Mouse (Mus musculus): ENCODE measurements around the gene Nhp2. TPM values are rescaled to one million over a fixed set of nuclear protein-coding genes. Genes with fewer than 3 reads are reported as not detected.

Nhp2 gene
- total and polyA plus RNA-seq, 2 experiments from 2014 or later: 60.3 to 88.4 TPM

DNA sequence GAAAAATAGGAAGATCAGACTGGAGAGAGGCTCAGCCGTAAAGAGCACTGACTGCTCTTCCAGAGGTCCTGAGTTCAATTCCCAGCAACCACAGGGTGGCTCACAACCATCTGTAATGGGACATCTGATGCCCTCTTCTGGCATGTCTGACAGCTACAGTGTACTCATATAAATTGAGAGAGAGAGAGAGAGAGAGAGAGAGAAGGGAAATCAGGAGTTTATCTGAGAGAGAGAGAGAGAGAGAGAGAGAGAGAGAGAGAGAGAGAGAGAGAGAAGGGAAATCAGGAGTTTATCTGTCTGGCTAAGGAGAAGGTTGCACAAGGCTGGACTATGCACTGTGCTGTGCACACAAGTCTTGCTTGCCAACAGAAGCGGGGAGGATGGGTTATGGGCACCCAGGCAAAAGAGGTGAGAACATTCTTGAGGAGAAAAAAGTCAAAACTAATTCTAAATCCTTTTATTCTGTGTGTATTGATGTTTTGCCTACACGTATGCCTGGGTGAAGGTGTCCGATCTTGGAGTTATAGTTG, 33.4 kb downstream of the Nhp2 start:
- Histone ChIP-seq H3K27ac (ENCODE audit: low read depth, low read length) (no peak overlapping the region), H3K4me3 (ENCODE audit: low read depth, low read length) (no peak overlapping the region), H3K36me3 (ENCODE audit: insufficient read depth, low read length) (no peaks in the 10 kb centered on the region), H3K27me3 (ENCODE audit: insufficient read depth, low read length) (no peaks in the 10 kb centered on the region; the same call in 1 of the 2 replicates), H3K9ac (replicated peaks; ENCODE audit: low read length, poor library complexity, severe bottlenecking) (no peak overlapping the region), H3K4me2 (ENCODE audit: low read depth, low read length, poor library complexity, severe bottlenecking) (no peak overlapping the region), H3K9me3 (ENCODE audit: low read length) (no peaks in the 10 kb centered on the region), H3K4me1 (ENCODE audit: insufficient read depth, low read length) (peaks cover 6% of the 10 kb centered on the region; the same call in 1 of the 2 replicates)
- TF ChIP-seq CTCF (IDR thresholded peaks at IDR 0.05): peak; percentile 16; the same call in 1 of the 2 replicates
- DNase-seq (ENCODE audit: low spot score): no peak
- no peak for ATAC-seq (ENCODE audit: low FRiP score)
- 92% methylated on average over 4 of the region's 4 CpGs for WGBS

- peaks cover 6% of the 10 kb centered on the region; the same call in 1 of the 2 replicates for H3K4me1 ChIP-seq (ENCODE audit: insufficient read depth, low read length)
- H3K4me3 ChIP-seq (ENCODE audit: low read depth, low read length): no peak overlapping the region
- WGBS: 90% methylated on average over 6 of the region's 6 CpGs
- TF ChIP-seq CTCF (IDR thresholded peaks at IDR 0.05): no peak
- no peak overlapping the region for H3K4me2 ChIP-seq (ENCODE audit: low read depth, low read length, poor library complexity, severe bottlenecking)
- H3K27ac ChIP-seq (ENCODE audit: low read depth, low read length): no peak overlapping the region
- H3K9me3 ChIP-seq (ENCODE audit: low read length): no peaks in the 10 kb centered on the region
- H3K9ac ChIP-seq (replicated peaks; ENCODE audit: low read length, poor library complexity, severe bottlenecking): no peak overlapping the region
- H3K27me3 ChIP-seq (ENCODE audit: insufficient read depth, low read length): no peaks in the 10 kb centered on the region; the same call in 1 of the 2 replicates
- DNase-seq (ENCODE audit: low spot score): no peak
- ATAC-seq (ENCODE audit: low FRiP score): no peak
- no peaks in the 10 kb centered on the region for H3K36me3 ChIP-seq (ENCODE audit: insufficient read depth, low read length)
Measured at GRCm38 (mm10) chr11:51653736-51654135, 34.2 kb downstream of the Nhp2 start.

- Histone ChIP-seq H3K4me3 (ENCODE audit: low read depth, low read length) (no peak overlapping the region), H3K9me3 (ENCODE audit: low read length) (no peaks in the 10 kb centered on the region), H3K9ac (replicated peaks; ENCODE audit: low read length, poor library complexity, severe bottlenecking) (no peak overlapping the region), H3K4me2 (ENCODE audit: low read depth, low read length, poor library complexity, severe bottlenecking) (no peak overlapping the region), H3K36me3 (ENCODE audit: insufficient read depth, low read length) (no peaks in the 10 kb centered on the region), H3K27me3 (ENCODE audit: insufficient read depth, low read length) (no peaks in the 10 kb centered on the region; the same call in 1 of the 2 replicates), H3K4me1 (ENCODE audit: insufficient read depth, low read length) (peaks cover 2% of the 10 kb centered on the region; the same call in 1 of the 2 replicates), H3K27ac (ENCODE audit: low read depth, low read length) (no peak overlapping the region)
- DNase-seq (ENCODE audit: low spot score) (no peak), ATAC-seq (ENCODE audit: low FRiP score) (no peak)
- 98% methylated on average over 3 of the region's 3 CpGs for WGBS
- no peak for TF ChIP-seq CTCF (IDR thresholded peaks at IDR 0.05)
Measured at GRCm38 (mm10) chr11:51654891-51655290, 35.4 kb downstream of the Nhp2 start.

- no peak overlapping the region for H3K4me2 ChIP-seq (ENCODE audit: low read depth, low read length, poor library complexity, severe bottlenecking)
- no peaks in the 10 kb centered on the region for H3K36me3 ChIP-seq (ENCODE audit: insufficient read depth, low read length)
- DNase-seq (ENCODE audit: low spot score) (no peak), ATAC-seq (ENCODE audit: low FRiP score) (no peak)
- H3K27ac ChIP-seq (ENCODE audit: low read depth, low read length): no peak overlapping the region
- no peak overlapping the region for H3K9ac ChIP-seq (replicated peaks; ENCODE audit: low read length, poor library complexity, severe bottlenecking)
- no peak for TF ChIP-seq CTCF (IDR thresholded peaks at IDR 0.05)
- no peaks in the 10 kb centered on the region for H3K9me3 ChIP-seq (ENCODE audit: low read length)
- no peaks in the 10 kb centered on the region for H3K4me1 ChIP-seq (ENCODE audit: insufficient read depth, low read length)
- no peaks in the 10 kb centered on the region; the same call in 1 of the 2 replicates for H3K27me3 ChIP-seq (ENCODE audit: insufficient read depth, low read length)
- WGBS: 85% methylated on average over 10 of the region's 10 CpGs
- H3K4me3 ChIP-seq (ENCODE audit: low read depth, low read length): no peak overlapping the region
Measured at GRCm38 (mm10) chr11:51656798-51657521, 37.4 kb downstream of the Nhp2 start.

DNA sequence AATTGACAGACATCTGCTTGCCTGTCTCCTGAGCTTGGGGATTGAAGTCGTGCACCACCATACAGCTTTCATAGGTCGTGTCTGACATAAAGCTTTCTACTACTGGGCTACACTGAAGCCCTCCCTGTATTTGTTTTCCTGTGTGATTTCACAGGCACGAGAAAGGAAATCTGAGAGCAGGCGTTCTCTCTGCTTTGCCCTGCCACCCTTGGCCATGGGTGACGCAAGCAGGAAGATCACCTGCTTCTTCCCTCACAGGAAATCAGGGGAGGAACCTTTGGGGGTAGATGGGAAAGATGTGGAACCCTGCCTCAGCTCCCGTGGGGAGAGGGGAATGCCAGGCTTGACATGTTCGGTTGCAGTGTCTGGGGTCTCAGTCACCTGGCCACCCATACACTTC, 38.8 kb downstream of the Nhp2 start:
- Histone ChIP-seq H3K27me3 (ENCODE audit: insufficient read depth, low read length) (no peaks in the 10 kb centered on the region), H3K4me3 (ENCODE audit: low read depth, low read length) (no peak overlapping the region), H3K9me3 (ENCODE audit: low read length) (no peaks in the 10 kb centered on the region), H3K9ac (replicated peaks; ENCODE audit: low read length, poor library complexity, severe bottlenecking) (no peak overlapping the region), H3K27ac (ENCODE audit: low read depth, low read length) (no peak overlapping the region), H3K36me3 (ENCODE audit: insufficient read depth, low read length) (no peaks in the 10 kb centered on the region), H3K4me1 (ENCODE audit: insufficient read depth, low read length) (no peaks in the 10 kb centered on the region), H3K4me2 (ENCODE audit: low read depth, low read length, poor library complexity, severe bottlenecking) (no peak overlapping the region)
- DNase-seq (ENCODE audit: low spot score): no peak
- ATAC-seq (ENCODE audit: low FRiP score): no peak
- TF ChIP-seq CTCF (IDR thresholded peaks at IDR 0.05): no peak
- 74% methylated on average over 7 of the region's 7 CpGs for WGBS

- Histone ChIP-seq H3K4me2 (ENCODE audit: low read depth, low read length, poor library complexity, severe bottlenecking) (no peak overlapping the region), H3K27ac (ENCODE audit: low read depth, low read length) (no peak overlapping the region), H3K36me3 (ENCODE audit: insufficient read depth, low read length) (no peaks in the 10 kb centered on the region), H3K9me3 (ENCODE audit: low read length) (no peaks in the 10 kb centered on the region), H3K27me3 (ENCODE audit: insufficient read depth, low read length) (no peaks in the 10 kb centered on the region), H3K4me1 (ENCODE audit: insufficient read depth, low read length) (no peaks in the 10 kb centered on the region), H3K9ac (replicated peaks; ENCODE audit: low read length, poor library complexity, severe bottlenecking) (no peak overlapping the region), H3K4me3 (ENCODE audit: low read depth, low read length) (no peak overlapping the region)
- 71% methylated on average over 6 of the region's 6 CpGs for WGBS
- no peak for TF ChIP-seq CTCF (IDR thresholded peaks at IDR 0.05)
- ATAC-seq (ENCODE audit: low FRiP score) (no peak), DNase-seq (ENCODE audit: low spot score) (peak; percentile 47)
Measured at GRCm38 (mm10) chr11:51658705-51659104, 39.2 kb downstream of the Nhp2 start.

All from midbrain, postnatal 0 days (tissue).